Mouse (Mus musculus) liver, adult 2 months (tissue): ENCODE measurements at regions not wholly inside any gene's neighbourhood (a gene's known extent, or its start where the extent isn't known, plus 50 kb on each side); places are given as distances from the start of the nearest gene placed in this dataset.
A peak's percentile ranks its signal among the peaks of the same experiment; 100 is the strongest.

Experiments
- DNase-seq: peaks from one replicate; pipeline ENCODE4 v3.0.0-alpha.2; 2011; ENCODE audit warnings: low read depth, low spot score; ENCODE audit errors: extremely low read depth
- H3K27ac ChIP-seq: fragments of 200-500 bp; replicated peaks from 2 replicates; pipeline ENCODE4 v1.5.1; 2012; ENCODE audit warnings: low read depth, mild to moderate bottlenecking, control low read depth, inconsistent platforms, low read length; ENCODE audit not compliant: insufficient read depth
- H3K27me3 ChIP-seq: fragments of 200-500 bp; 2 replicates; pipeline ENCODE4 v1.6.1; 2012; ENCODE audit warnings: mild to moderate bottlenecking, moderate library complexity, low read length, inconsistent platforms; ENCODE audit not compliant: control insufficient read depth, insufficient read depth
- H3K36me3 ChIP-seq: fragments of 200-500 bp; 2 replicates; pipeline ENCODE4 v1.6.1; 2012; ENCODE audit warnings: low read length, inconsistent platforms; ENCODE audit not compliant: control insufficient read depth, insufficient read depth
- H3K4me1 ChIP-seq: fragments of 200-500 bp; 2 replicates; pipeline ENCODE4 v1.6.1; 2011; ENCODE audit warnings: low read length; ENCODE audit not compliant: control insufficient read depth, insufficient read depth
- H3K4me3 ChIP-seq: fragments of 200-500 bp; 2 replicates; pipeline ENCODE4 v1.5.1; 2011; ENCODE audit warnings: low read depth, mild to moderate bottlenecking, control low read depth, low read length, moderate library complexity; ENCODE audit not compliant: insufficient read depth
- H3K79me2 ChIP-seq: fragments of 200-500 bp; 2 replicates; pipeline ENCODE4 v1.6.1; 2012; ENCODE audit warnings: inconsistent platforms, mild to moderate bottlenecking, low read length, moderate library complexity; ENCODE audit not compliant: control insufficient read depth, insufficient read depth
- H3K9ac ChIP-seq: fragments of 200-500 bp; 2 replicates; pipeline ENCODE4 v1.6.1; 2012; ENCODE audit warnings: low read depth, mild to moderate bottlenecking, control low read depth, inconsistent platforms, low read length
- CTCF ChIP-seq: fragments of 200-500 bp; IDR thresholded peaks from 2 replicates; pipeline ENCODE4 v1.5.1; 2011; ENCODE audit warnings: low read depth, low read length, control low read depth
- POLR2A ChIP-seq: fragments of 200-500 bp; IDR thresholded peaks from 2 replicates; pipeline ENCODE4 v1.6.1; 2011; ENCODE audit warnings: low read length, control low read depth; ENCODE audit not compliant: insufficient read depth; ENCODE audit errors: extremely low read depth
- WGBS: fragments of 180-500 bp; shearing (Covaris S2); methylation state at CpG from one replicate; pipeline ENCODE4 v1.1.7; 2018; 5-methylcytosine and 5-hydroxymethylcytosine counted together

- no peaks in the 10 kb centered on the region for H3K36me3 ChIP-seq
- H3K79me2 ChIP-seq, result no peaks in the 10 kb centered on the region
- H3K4me3 ChIP-seq, result no peak overlapping the region
- TF ChIP-seq CTCF, result peak; percentile 46; the same call in 1 of the 2 replicates
- TF ChIP-seq POLR2A, result no peak
- H3K9ac ChIP-seq, result no peak overlapping the region
- H3K4me1 ChIP-seq, result no peaks in the 10 kb centered on the region
- 18% methylated on average over 7 of the region's 7 CpGs for WGBS
- H3K27ac ChIP-seq, result no peak overlapping the region
- no peaks in the 10 kb centered on the region for H3K27me3 ChIP-seq
- DNase-seq, result peak; percentile 62
These were observed 364.9 kb upstream of the Fmr1 start for GRCm38 (mm10) chrX:68313486-68313885.
